Mouse (Mus musculus) neutrophil, adult 5-6 weeks (primary cell): Measurements from ENCODE around the gene Slc6a19. TPM values are rescaled to one million over a fixed set of nuclear protein-coding genes. Genes with fewer than 3 reads are reported as not detected.
A peak's percentile ranks its signal among the peaks of the same experiment; 100 is the strongest.

Experiments
- ATAC-seq: fragments of 151-379, 151-347 bp; 2 replicates; pipeline ENCODE4 v1.8.0; 2017; ENCODE audit warnings: mild to moderate bottlenecking, moderate TSS enrichment; ENCODE audit not compliant: insufficient number of reproducible peaks, poor library complexity, low FRiP score, severe bottlenecking; ENCODE audit errors: extremely low read depth
- total RNA-seq: library from RNA; stranded (forward); fragments of 200-1000 nt; gene quantifications from 2 replicates; pipeline ENCODE4 v1.2.3, GENCODE M21; 2017

Gene Slc6a19
- total RNA-seq, result 3.1 and 3.3 TPM in 2 replicates

DNA sequence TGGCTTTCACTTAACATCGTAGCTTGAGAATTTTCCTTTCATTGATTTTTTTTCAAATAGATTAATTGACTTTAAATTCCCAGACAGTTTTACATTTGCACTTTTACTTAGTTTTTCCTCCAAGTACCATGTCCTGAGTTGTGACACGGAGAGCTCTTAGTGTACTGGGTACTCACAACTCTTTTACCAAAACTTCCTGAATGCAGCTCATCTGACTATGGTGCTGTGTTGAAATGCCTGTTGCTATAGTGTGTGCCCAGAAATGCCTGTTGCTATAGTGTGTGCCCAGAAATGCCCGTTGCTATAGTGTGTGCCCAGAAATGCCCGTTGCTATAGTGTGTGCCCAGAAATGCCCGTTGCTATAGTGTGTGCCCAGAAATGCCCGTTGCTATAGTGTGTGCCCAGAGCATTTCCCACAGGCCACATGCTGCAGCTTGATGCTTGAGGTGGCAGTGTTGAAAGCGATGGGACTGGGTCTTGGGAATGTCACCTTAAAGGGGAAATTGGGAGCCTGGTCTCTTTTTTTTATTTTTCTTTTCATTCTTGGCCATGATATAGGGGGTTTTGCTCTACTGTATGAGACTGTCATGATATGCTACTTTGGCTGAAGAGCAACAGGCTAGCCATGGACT is at the start of gene Slc6a19:
Slc6a19 (minus strand) TSS at position 172 of the 632 bp plus-strand sequence.
- no peak for ATAC-seq

DNA sequence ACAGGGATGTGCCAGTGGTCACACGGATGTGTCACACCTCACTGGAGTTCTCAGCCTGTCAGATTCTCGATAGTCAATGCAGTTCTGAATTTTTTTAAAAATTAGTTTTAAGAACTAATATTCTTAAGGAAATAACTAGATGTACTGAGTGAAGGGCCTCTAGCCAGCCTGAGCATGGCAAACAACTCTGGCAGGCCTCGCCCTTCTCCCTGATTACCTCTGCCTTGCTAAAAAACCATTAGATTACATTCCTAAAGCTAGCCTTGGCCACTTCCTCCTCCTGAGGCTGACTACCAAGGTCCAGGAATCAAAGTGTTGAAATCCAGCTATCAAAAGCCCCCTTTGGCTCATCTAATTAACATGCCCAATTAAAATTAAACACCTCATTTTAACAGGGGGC is 46.6 kb upstream of the Slc6a19 start:
- ATAC-seq, result no peak

DNA sequence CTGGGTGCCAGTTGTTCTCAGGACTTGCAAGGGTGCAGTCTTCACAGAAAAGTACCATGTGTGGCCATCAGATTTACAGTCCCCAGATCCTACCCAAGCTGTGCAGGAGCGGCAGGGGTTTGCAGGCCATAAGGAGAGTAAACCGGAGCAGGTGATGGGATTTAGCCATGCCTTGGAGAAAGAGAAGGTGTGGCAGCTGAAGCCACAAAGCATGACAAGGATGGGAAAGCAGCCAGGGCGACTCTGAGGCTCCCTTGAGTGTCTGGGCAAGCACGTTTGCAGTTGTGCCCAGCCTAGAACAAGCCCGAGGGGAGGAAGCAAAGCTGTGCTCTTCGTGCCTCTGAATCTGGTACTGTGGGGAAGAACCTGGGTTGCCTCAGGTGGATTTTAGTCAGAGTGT is 45.8 kb upstream of the Slc6a19 start:
- ATAC-seq, result no peak

DNA sequence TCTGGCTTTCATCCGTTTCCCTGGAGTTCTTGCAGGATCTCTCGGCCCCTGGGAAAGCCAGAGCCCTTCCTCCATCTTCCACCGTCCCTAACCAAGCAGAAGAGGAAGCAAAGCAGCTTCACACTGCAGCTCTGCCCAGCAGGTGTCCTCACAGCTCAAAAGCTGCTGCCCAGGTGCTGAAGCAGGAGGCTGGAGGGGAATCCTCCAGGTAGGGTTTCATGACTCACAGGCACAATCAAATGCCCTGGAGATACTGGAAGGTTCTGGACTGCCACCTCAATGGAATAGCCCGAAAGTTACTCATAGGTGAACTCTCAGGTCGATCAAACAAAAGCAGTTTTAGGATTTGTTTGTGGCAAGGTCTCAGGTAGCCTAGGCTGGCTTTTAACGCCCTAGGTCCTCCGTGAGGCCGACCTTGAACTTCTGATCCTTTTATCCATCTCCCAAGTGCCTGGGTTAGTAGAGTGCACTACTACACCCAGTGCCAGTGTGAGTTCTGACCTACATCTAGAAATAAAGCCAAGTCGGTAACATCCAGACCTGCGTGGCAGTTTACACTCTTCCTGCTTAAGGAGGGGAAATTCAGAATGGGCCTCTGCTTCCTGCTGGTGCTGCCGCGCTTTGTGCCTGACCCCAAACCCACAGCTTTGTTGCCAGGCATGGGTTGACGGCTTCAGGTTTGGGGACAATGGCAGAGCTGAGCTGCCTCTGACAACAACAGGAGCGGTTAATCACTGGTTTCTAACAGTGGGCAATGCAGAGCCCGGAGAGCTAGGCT is 44.2 kb upstream of the Slc6a19 start:
- peak; percentile 42 for ATAC-seq

DNA sequence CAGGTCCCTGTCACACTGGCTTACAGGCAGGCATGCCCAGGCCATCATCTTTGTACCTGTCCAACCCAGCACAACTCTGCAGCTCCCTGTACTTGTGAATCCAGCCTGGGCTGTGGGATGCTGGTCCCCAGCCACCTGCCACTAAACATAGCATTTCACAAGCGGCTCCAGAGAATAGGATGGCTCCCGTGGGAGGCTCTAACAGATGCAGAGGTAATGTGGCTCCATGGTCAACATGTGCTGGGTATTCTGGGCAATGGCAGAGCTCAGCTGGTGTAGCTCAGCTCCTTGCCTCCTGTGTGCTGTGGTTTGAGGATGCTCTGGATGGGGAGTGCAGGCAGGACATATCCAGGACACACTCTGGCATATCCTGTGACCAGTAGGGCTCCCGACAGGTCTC is 39.0 kb upstream of the Slc6a19 start:
- no peak for ATAC-seq

DNA sequence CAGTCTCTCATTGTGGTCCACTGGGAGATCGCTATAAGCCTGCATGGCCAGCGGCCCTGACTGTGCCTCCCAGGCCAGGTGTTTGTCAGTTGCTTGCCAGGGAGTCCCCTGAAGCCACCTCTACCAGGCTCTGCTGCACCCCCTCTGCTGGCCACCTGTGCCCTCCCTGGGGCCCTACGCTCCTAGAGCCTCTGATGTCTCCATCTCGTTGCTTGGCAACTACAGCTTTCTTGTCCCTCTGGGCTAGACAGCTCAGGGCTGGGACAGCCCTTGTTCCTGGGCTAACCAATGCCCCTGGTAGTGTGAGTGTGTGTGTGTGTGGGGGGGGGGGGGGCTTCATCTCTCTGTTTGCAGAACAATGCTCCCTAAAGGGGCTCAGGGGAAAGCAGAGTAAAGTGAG is 38.3 kb upstream of the Slc6a19 start:
- no peak for ATAC-seq

DNA sequence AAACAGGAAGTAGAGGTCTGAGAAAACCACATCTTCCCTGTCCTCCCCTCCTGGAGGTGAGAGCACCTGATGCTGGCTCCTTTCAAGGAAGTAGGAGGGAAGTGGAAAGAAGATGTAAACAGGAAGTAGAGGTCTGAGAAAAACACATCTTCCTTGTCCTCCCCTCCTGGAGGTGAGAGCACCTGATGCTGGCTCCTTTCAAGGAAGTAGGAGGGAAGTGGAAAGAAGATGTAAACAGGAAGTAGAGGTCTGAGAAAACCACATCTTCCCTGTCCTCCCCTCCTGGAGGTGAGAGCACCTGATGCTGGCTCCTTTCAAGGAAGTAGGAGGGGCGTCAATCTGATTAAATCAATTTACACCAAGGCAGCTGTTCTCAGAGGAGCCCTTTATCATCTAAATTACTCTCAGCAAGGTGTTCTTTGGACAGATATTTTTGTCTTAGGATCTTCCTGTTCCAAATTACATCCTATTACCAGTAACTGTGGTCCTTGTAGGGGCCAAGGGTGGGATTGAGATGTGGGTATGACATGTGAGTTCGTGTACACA is 35.8 kb upstream of the Slc6a19 start:
- ATAC-seq, result peak; percentile 24

DNA sequence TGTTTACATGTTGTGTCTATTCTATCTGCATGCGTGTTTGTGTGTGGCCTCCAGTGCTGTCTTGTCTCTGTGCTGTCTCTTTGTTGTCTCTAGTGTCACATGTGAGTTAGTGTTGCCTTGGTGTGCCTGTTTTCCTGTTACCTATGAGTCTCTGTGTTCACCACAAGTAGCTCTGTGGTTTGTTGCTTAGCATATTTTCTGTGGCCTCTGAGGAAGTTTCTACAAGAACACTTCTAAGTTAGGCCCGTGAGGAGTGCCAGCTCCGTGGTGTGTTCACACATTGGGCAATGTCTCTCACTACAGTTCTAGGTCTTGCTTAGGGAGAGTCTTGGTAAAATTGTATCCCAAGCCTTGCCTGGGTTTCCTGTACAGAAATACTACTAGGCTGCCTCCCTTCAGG is 32.3 kb upstream of the Slc6a19 start:
- no peak; the same call in 1 of the 2 replicates for ATAC-seq

DNA sequence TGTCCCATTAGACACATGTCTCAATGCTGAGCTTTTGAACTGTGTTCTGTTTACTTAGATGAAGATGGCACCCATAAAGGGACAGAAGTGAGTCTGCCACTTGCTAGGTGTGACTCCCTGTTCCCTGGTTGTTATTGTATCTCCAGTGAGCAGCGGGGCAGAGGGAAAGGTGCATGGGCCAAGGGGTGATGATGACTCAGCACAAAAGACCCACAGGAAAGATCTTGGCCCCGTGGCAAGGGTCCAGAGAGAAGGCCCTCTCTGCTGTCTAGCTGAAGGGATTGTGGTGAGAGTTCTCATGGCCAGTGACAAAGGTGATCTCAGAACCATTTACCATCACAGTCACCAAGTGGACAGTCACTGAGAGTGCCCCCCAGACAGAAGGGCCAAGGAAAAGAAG is 31.3 kb upstream of the Slc6a19 start:
- no peak for ATAC-seq

DNA sequence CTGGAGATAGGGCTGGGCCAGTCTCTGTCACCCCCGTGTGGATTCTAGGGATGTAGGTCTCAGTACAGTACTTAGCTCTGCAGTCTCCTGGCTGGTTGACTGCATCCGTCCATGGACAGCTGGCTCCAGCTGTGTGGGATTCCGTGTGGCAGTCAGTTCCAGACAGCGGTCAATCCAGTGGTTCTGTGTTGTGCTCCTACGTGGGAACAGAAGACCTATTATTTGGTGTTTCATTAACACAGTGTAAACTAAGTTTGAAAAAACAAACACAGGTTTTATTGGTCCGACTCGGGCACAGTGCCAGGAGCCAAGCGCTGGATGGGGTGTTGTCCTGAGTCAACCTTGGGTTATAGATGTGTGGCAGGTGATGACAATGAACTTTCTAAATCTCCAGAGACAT is 30.6 kb upstream of the Slc6a19 start:
- no peak for ATAC-seq

DNA sequence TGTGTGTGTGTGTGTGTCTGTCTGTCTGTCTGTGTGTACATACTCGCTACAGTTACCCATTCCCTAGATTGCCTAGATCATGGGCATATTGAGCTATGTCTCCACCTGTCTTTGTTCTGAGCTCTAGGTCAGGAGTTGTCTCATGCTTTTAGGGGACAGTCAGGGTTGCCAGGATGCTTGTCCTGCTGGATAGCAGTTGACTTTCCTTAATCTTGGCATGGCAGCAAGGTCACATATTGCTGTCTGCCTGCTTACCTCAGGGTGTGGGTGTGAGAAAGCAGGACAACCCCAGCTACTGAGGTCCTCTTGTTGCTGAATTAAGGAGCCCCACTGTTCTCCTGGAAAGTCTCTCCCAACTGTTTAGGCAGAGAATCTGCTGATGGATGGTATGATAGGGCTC is 29.7 kb upstream of the Slc6a19 start:
- ATAC-seq, result no peak

DNA sequence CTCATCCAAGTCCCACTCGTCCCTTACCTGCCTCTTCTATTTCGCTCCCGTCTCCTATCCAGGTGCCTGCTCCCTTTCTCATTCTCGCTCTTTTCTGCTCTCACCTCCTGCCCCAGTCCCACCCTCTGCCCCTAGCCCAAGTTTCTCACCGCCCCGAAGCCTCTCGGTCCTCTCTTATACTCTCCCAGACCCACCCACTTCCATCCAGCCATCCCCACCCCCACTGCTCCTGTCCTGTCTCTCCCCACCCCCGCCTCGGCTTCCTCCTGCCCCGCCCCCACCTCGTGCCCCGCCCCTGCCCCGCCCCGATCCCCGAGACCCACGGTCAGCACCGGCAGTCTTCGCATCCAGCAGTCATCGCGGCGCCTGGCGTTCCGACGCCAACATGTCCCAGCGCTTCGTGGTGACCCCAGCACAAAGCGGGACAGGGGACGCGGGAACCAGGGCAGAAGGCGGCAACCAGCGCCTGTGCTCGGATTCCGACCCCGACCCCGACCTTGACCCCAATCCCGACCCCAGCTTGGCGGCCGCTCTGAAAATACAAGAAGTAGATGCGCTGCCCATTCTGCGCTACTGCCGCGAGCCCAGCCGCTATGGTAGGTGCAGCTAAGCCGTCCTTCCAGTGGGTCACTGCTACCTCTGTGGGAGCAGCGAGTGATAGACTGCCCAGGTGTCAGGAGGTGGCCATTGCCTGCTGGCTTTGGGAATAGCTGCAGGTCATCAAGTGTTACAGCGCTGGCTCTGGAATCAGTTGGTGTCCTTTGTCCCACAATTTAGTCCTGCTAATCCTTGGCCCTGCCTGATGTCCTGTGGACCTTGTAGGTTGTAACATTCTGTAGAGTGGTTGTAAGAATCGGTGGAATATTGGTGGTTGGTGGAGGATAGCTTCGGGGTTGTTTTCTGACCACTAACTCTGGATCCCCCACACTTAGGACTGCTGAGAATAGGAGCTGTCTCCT is 28.4 kb upstream of the Slc6a19 start, which contains the start of gene Slc12a7:
Slc12a7 (plus strand) TSS at position 353 of the 959 bp plus-strand sequence.
- ATAC-seq, result no peak

DNA sequence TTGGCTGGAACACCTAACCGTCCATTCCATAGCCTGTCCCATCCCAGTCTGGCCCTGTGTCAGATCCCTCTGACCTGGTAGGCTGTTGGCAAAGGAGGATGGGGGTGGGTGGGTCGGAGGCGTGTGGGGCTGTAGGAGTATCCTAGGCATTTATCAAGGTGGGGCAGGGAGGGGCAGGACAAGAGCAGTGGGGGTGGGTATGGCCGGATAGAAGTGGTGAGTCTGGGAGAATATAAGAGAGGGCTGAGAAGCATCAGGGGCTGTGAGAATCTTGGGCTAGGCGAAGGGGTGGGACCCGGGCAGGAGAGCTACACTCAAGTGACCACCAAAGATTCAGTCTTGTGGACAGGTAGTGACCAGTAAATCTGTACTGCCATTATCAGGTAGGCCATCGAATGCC is 27.6 kb upstream of the Slc6a19 start:
- ATAC-seq, result no peak

DNA sequence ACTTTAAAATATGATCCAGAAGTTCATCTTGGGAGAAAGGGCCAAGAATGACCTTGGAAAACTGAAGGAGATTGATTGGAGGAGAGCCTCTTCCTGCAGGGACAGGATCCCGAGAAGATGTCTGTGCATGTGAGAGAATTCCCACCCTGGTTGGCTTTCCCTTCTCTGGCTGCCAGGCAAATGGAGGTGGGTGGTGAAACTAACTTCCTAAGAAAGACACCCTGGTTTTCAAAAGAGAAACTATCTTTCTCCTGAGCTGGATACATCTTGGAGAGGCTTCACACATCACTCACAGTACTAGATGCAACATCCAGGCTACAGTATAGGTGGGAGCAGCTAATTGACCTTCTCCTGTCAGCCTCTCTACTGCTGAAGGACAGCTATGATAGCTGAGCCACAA is 26.2 kb upstream of the Slc6a19 start:
- no peak for ATAC-seq

DNA sequence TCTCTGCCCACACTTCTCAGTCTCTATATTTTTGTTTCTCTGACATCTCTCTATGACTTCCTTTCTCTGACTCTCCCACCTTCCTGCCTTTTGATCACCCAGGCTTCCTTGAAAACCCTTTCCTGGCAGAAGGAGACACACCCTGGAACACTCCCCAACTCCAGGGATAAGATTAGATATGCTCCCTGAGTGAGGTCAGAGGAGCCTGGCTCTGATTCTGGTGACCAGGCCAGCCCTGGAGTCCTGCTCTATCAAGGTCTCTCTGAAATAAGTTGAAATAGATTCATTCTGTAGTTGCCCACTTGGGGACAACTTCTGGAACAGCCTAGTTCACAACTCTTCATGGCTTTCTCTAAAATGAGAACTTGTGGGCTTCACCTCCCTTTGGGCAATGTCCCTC is 24.0 kb upstream of the Slc6a19 start:
- ATAC-seq, result no peak

DNA sequence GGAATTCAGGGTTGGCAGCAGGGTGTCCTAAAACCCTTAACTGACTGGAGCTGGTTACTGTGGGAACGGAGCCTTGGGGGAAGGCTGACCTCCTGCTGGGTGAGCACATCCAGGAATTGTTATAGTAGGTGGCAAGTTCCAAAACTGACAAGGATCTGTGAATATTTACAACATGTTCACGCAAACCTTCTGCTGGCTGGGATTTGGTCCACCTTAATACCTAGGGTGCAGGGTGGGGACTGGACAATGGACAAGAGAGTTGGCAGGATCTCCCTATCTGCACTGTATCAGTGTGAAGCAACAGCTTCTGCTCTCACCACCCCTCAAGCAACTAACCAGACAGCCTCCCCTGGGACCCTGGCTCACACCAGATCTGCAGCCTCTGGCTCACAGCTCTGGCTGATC is 23.0 kb upstream of the Slc6a19 start:
- no peak for ATAC-seq

DNA sequence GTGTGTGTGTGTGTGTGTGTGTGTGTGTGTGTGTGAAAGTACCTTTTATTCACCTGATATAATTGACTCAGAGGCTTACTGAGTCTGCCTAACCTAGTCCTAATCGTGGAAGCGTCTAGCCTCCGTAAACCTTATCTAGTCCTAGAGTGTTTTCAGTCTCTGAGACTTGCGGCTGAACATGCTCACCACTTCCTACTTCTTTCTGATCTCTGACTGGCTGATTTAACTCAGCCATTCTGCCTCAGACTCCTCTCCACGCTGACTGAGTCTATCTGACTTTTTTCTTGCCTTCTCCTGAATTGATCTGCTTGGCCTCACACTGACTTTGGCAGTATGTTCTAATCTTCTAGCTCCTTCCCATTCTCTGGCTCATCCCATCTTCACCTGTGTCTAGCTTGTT is 20.6 kb upstream of the Slc6a19 start:
- peak; percentile 75 for ATAC-seq

DNA sequence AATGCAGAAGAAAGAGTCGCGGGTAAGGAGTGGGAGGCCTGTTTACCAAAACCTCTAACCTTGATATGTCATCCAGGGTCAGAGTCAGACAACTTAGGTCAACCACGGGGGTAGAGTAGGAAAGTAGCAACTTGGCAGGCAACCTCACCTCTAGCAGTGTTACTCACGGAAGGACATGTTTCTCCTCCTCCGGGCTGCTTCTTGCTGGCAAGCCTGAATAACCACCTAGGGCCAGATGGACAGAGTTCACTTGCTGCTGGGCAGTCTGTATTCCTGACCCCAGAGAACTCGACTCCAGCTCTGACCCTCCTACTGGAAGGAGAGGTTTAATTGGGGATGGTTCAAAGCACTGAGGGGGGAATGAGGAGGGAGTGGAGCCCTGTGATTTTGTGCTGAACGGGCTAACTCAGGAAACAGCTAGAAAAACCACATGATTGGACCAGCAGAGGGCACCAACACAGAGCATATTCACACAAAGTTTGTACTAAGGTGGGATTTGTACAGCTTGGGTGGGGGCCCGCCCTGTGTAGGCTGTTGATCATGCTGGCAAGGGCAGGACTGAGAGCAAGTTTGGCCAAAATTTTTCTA is 18.5 kb upstream of the Slc6a19 start:
- ATAC-seq, result no peak

DNA sequence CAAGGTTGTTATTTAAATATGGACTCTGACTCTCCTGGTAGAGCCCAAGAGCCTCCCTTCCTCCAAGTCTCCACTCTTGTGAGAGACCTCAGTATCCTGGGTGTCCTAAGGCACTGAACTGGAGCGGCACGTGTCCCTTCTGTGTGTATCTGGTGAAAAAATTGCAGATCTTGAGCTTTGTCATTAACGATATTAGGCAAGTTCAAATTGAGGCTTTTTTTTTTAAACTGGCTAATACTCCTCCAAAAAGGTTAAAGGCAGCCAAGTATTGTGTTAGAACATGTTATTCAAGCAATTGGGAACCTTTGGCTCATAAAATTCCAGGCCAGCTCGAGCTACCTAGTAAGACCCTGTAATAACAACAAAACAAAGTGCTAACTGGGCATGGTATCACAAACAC is 15.6 kb upstream of the Slc6a19 start:
- ATAC-seq, result no peak
